Mouse (Mus musculus) lung, embryonic 16.5 days (tissue): ENCODE measurements around the gene Gm17359. TPM values are rescaled to one million over a fixed set of nuclear protein-coding genes. Genes with fewer than 3 reads are reported as not detected.

ENCODE experiments used
- ATAC-seq: fragments of 200-750 bp; cut with Nextera tagmentation; 2 replicates; pipeline ENCODE4 v1.8.0; 2017; ENCODE audit warnings: low read depth, mild to moderate bottlenecking, moderate library complexity
- H3K27ac ChIP-seq: fragments of 300-500 bp; sonication (generic); 2 replicates; pipeline ENCODE4 v1.5.1; 2014; ENCODE audit warnings: mild to moderate bottlenecking, control low read depth, low read length
- H3K27me3 ChIP-seq: fragments of 300-500 bp; sonication (generic); 2 replicates; pipeline ENCODE4 v1.6.1; 2014; ENCODE audit warnings: low read depth, low read length, mixed read lengths; ENCODE audit not compliant: control insufficient read depth, insufficient read depth
- H3K36me3 ChIP-seq: fragments of 300-500 bp; sonication (generic); 2 replicates; pipeline ENCODE4 v1.6.1; 2014; ENCODE audit warnings: low read length; ENCODE audit not compliant: control insufficient read depth, insufficient read depth
- H3K4me1 ChIP-seq: fragments of 300-500 bp; sonication (generic); replicated peaks from 2 replicates; pipeline ENCODE4 v1.6.1; 2014; ENCODE audit warnings: low read length, mixed read lengths; ENCODE audit not compliant: control insufficient read depth, insufficient read depth
- H3K4me2 ChIP-seq: fragments of 300-500 bp; sonication (generic); 2 replicates; pipeline ENCODE4 v1.6.1; 2014; ENCODE audit warnings: low read depth, low read length, control low read depth
- H3K4me3 ChIP-seq: fragments of 300-500 bp; sonication (generic); 2 replicates; pipeline ENCODE4 v1.5.1; 2014; ENCODE audit warnings: mild to moderate bottlenecking, low read length, control low read depth
- H3K9ac ChIP-seq: fragments of 300-500 bp; sonication (generic); 2 replicates; pipeline ENCODE4 v1.6.1; 2014; ENCODE audit warnings: low read length, control low read depth
- H3K9me3 ChIP-seq: fragments of 300-500 bp; sonication (generic); 2 replicates; pipeline ENCODE4 v1.6.1; 2016; ENCODE audit warnings: low read length; ENCODE audit not compliant: control insufficient read depth
- WGBS: fragments of 180-500 bp; shearing (Covaris S2); extraction: QIAGEN DNeasy Blood & Tissue Kit; methylation state at CpG from one replicate; pipeline ENCODE4 v1.1.7; 2014; 5-methylcytosine and 5-hydroxymethylcytosine counted together
- polyA plus RNA-seq: library from polyadenylated mRNA; unstranded; fragments of >200 nt; fragmentation: Nextera tagmentation; extraction: Ambion mirVana; gene quantifications from 2 replicates; pipeline ENCODE4 v1.2.1, GENCODE M21; 2015

Gene Gm17359
- polyA plus RNA-seq, 1 experiment from 2014 or later: not detected

GRCm38 (mm10) chr3:79340737-79341136 is 4.3 kb downstream of the Gm17359 start:
- Histone ChIP-seq H3K9me3 (no peaks in the 10 kb centered on the region), H3K27me3 (no peaks in the 10 kb centered on the region), H3K4me3 (no peak overlapping the region), H3K4me2 (no peak overlapping the region), H3K36me3 (no peaks in the 10 kb centered on the region), H3K27ac (no peak overlapping the region), H3K9ac (no peak overlapping the region), H3K4me1 (no peaks in the 10 kb centered on the region)
- no peak for ATAC-seq
- WGBS: 39% methylated on average over 3 of the region's 3 CpGs

- Histone ChIP-seq H3K36me3 (no peaks in the 10 kb centered on the region), H3K9ac (no peak overlapping the region), H3K27me3 (no peaks in the 10 kb centered on the region), H3K4me3 (no peak overlapping the region), H3K4me1 (no peaks in the 10 kb centered on the region), H3K9me3 (no peaks in the 10 kb centered on the region), H3K27ac (no peak overlapping the region), H3K4me2 (no peak overlapping the region)
- 85% methylated on average over 17 of the region's 17 CpGs for WGBS
- ATAC-seq: no peak
Measured at GRCm38 (mm10) chr3:79342961-79343735, 6.7 kb downstream of the Gm17359 start.

- H3K36me3 ChIP-seq: no peaks in the 10 kb centered on the region
- H3K9ac ChIP-seq: no peak overlapping the region
- H3K27me3 ChIP-seq: no peaks in the 10 kb centered on the region
- no peaks in the 10 kb centered on the region; the same call in 1 of the 2 replicates for H3K4me1 ChIP-seq
- peak overlapping the region; percentile 28; the same call in 1 of the 2 replicates for H3K27ac ChIP-seq
- H3K9me3 ChIP-seq: no peaks in the 10 kb centered on the region
- H3K4me3 ChIP-seq: no peak overlapping the region
- no peak for ATAC-seq
- WGBS: 53% methylated on average over 1 of the region's 1 CpGs
- H3K4me2 ChIP-seq: no peak overlapping the region
Measured at GRCm38 (mm10) chr3:79349311-79349710, 12.8 kb downstream of the Gm17359 start.

GRCm38 (mm10) chr3:79358721-79359120 is 22.3 kb downstream of the Gm17359 start:
- Histone ChIP-seq H3K36me3 (no peaks in the 10 kb centered on the region), H3K27ac (no peak overlapping the region), H3K9me3 (no peaks in the 10 kb centered on the region), H3K27me3 (no peaks in the 10 kb centered on the region), H3K4me1 (peaks cover 4% of the 10 kb centered on the region; the same call in 1 of the 2 replicates), H3K4me3 (no peak overlapping the region), H3K9ac (no peak overlapping the region), H3K4me2 (no peak overlapping the region)
- 32% methylated on average over 4 of the region's 4 CpGs for WGBS
- no peak for ATAC-seq

- Histone ChIP-seq H3K9me3 (no peaks in the 10 kb centered on the region), H3K27ac (peak overlapping the region; percentile 28; the same call in 1 of the 2 replicates), H3K4me1 (peaks cover 4% of the 10 kb centered on the region; the same call in 1 of the 2 replicates), H3K4me3 (no peak overlapping the region), H3K9ac (no peak overlapping the region), H3K27me3 (no peaks in the 10 kb centered on the region), H3K4me2 (no peak overlapping the region), H3K36me3 (no peaks in the 10 kb centered on the region)
- 39% methylated on average over 15 of the region's 15 CpGs for WGBS
- peak; percentile 15; the same call in 1 of the 2 replicates for ATAC-seq
Measured at GRCm38 (mm10) chr3:79360317-79361101, 24.0 kb downstream of the Gm17359 start.

GRCm38 (mm10) chr3:79366098-79366497 is 29.6 kb downstream of the Gm17359 start:
- ATAC-seq: no peak
- no peak overlapping the region for H3K9ac ChIP-seq
- H3K4me2 ChIP-seq: no peak overlapping the region
- H3K4me1 ChIP-seq: no peaks in the 10 kb centered on the region; the same call in 1 of the 2 replicates
- H3K36me3 ChIP-seq: no peaks in the 10 kb centered on the region
- WGBS: 35% methylated on average over 8 of the region's 8 CpGs
- no peak overlapping the region for H3K4me3 ChIP-seq
- no peak overlapping the region for H3K27ac ChIP-seq
- H3K9me3 ChIP-seq: no peaks in the 10 kb centered on the region
- no peaks in the 10 kb centered on the region for H3K27me3 ChIP-seq

GRCm38 (mm10) chr3:79368306-79368705 is 31.8 kb downstream of the Gm17359 start:
- Histone ChIP-seq H3K4me2 (no peak overlapping the region), H3K36me3 (no peaks in the 10 kb centered on the region), H3K9me3 (no peaks in the 10 kb centered on the region), H3K27ac (no peak overlapping the region), H3K4me1 (peaks cover 6% of the 10 kb centered on the region), H3K9ac (no peak overlapping the region), H3K27me3 (no peaks in the 10 kb centered on the region), H3K4me3 (no peak overlapping the region)
- no peak for ATAC-seq
- WGBS: 76% methylated on average over 6 of the region's 6 CpGs

- Histone ChIP-seq H3K4me3 (no peak overlapping the region), H3K27ac (no peak overlapping the region), H3K9ac (no peak overlapping the region), H3K36me3 (no peaks in the 10 kb centered on the region), H3K4me2 (no peak overlapping the region), H3K9me3 (no peaks in the 10 kb centered on the region), H3K4me1 (peaks cover 6% of the 10 kb centered on the region), H3K27me3 (no peaks in the 10 kb centered on the region)
- 37% methylated on average over 4 of the region's 4 CpGs for WGBS
- ATAC-seq: peak; percentile 44
Measured at GRCm38 (mm10) chr3:79370385-79370929, 34.0 kb downstream of the Gm17359 start.
